Mouse (Mus musculus) natural killer cell, adult 2 months (primary cell): ENCODE results near the gene Gm4133.
"Not testable (repeated sequence)": the region's sequence is repeated elsewhere in the genome, so short reads cannot be mapped to it uniquely, and the experiment has no call there.

Experiments used
- DNase-seq, 2 experiments: peaks; one replicate each; pipeline ENCODE4 v3.0.0; 2022; ENCODE audit warnings: low spot score in 2 of 2

The Gm4133 gene

GRCm38 (mm10) chr7:20333965-20334364, at the start of gene Gm4133:
Gene Gm4133 (minus strand): TSS chr7:20334065.
- DNase-seq = not testable (repeated sequence)

- DNase-seq = not testable (repeated sequence)
Observed at GRCm38 (mm10) chr7:20375310-20375709, 41.4 kb upstream of the Gm4133 start, which contains the start of gene Gm5728. Gene Gm5728 (minus strand): TSS chr7:20375410.
